8 mouse cellular contexts compared by ENCODE assay signal in the genomic region with DNA sequence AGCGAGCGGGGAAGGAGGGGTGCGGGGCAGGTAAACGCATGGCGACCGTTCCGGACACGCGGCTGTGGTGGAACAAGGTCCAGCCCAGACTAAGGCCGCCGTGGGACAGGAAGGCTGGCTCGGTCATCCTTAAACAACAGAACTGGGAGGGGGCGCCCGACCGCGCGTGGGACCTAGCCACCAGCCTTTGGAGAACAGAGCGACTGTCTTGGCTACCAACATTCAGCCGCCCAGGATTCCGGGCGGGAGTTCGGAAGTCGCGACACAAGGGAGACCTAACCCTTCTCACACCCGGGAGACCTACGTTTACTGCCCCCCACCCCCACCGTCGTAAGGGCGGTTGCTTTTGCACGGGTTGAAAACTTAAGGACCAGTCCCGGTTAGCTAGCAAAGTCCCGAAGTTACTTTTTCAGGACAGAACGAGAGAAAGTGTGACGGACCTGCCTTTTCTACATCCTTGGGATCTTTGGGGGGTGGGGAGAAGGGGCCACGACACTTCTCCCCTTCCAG.
DNase-seq lines count a peak whose midpoint lies in the region; ATAC-seq and TF ChIP-seq lines count a peak whose summit lies in the region.
"Not testable (repeated sequence)": the region's sequence is repeated elsewhere in the genome, so short reads cannot be mapped to it uniquely, and the experiment has no call there.

No protein-coding gene starts in this region.

- ATAC-seq in forebrain, postnatal 0 days; liver, embryonic 16.5 days (ENCODE audit: low read depth); midbrain, embryonic 14.5 days (ENCODE audit: low FRiP score, low TSS enrichment); stomach, embryonic 15.5 days (ENCODE audit: insufficient read depth, low FRiP score, low read depth): not testable (repeated sequence)
- ATAC-seq in hindbrain, embryonic 12.5 days (ENCODE audit: low FRiP score), result peak; percentile 39

- H3K4me3 ChIP-seq in forebrain, postnatal 0 days (ENCODE audit: low read depth, low read length), result peak overlapping the region; percentile 37
- peak overlapping the region; percentile 48 for H3K4me3 ChIP-seq in hindbrain, embryonic 12.5 days
- peak overlapping the region; percentile 51 for H3K4me3 ChIP-seq in liver, embryonic 16.5 days (ENCODE audit: low read depth, low read length)
- peak overlapping the region; percentile 45 for H3K4me3 ChIP-seq in midbrain, embryonic 14.5 days (replicated peaks; ENCODE audit: low read depth, low read length)
- peak overlapping the region; percentile 52 for H3K4me3 ChIP-seq in stomach, embryonic 15.5 days (replicated peaks)

- peaks cover 27% of the 10 kb centered on the region for H3K27me3 ChIP-seq in forebrain, postnatal 0 days (ENCODE audit: insufficient read depth, low read length)
- H3K27me3 ChIP-seq in hindbrain, embryonic 12.5 days, result peaks cover 55% of the 10 kb centered on the region
- H3K27me3 ChIP-seq in liver, embryonic 16.5 days (ENCODE audit: control insufficient read depth, insufficient read depth, low read depth, low read length), result peaks cover 38% of the 10 kb centered on the region
- peaks cover 30% of the 10 kb centered on the region for H3K27me3 ChIP-seq in midbrain, embryonic 14.5 days (ENCODE audit: control insufficient read depth, insufficient read depth, low read length)
- peaks cover 31% of the 10 kb centered on the region for H3K27me3 ChIP-seq in stomach, embryonic 15.5 days (replicated peaks)

- peak overlapping the region; percentile 75 for H3K4me2 ChIP-seq in forebrain, postnatal 0 days (ENCODE audit: low read depth)
- H3K4me2 ChIP-seq in hindbrain, embryonic 12.5 days (replicated peaks), result peak overlapping the region; percentile 93
- H3K4me2 ChIP-seq in liver, embryonic 16.5 days (ENCODE audit: low read depth, low read length), result peak overlapping the region; percentile 66
- H3K4me2 ChIP-seq in midbrain, embryonic 14.5 days (ENCODE audit: low read length), result peak overlapping the region; percentile 85
- peak overlapping the region; percentile 98 for H3K4me2 ChIP-seq in stomach, embryonic 15.5 days

- not testable (repeated sequence) for H3K27ac ChIP-seq in forebrain, postnatal 0 days (ENCODE audit: low read depth, low read length); hindbrain, embryonic 12.5 days; liver, embryonic 16.5 days (ENCODE audit: low read length); midbrain, embryonic 14.5 days (replicated peaks; ENCODE audit: low read depth, low read length); stomach, embryonic 15.5 days

- DNase-seq in Muller cell, postnatal 12 days (ENCODE audit: inconsistent ontology term), result peak; percentile 4
- DNase-seq in cerebellum, postnatal 25 days, result peak; percentile 48 to 59
- not testable (repeated sequence) for DNase-seq in forebrain, postnatal 0 days
- DNase-seq in kidney, postnatal 14 days, result peak; percentile 27
- DNase-seq in midbrain, embryonic 14.5 days, result peak; percentile 17

- 2% methylated on average over 35 of the region's 35 CpGs for WGBS in forebrain, postnatal 0 days
- WGBS in hindbrain, embryonic 12.5 days, result under 1% methylated on average over 35 of the region's 35 CpGs
- WGBS in liver, embryonic 16.5 days (ENCODE audit: insufficient replicate concordance), result under 1% methylated on average over 35 of the region's 35 CpGs
- 1% methylated on average over 35 of the region's 35 CpGs for WGBS in midbrain, embryonic 14.5 days
- 2% methylated on average over 35 of the region's 35 CpGs for WGBS in stomach, embryonic 15.5 days

- TF ChIP-seq CTCF in forebrain, postnatal 0 days (IDR thresholded peaks at IDR 0.05; ENCODE audit: low read depth), result not testable (repeated sequence)

- not testable (repeated sequence) for H3K36me3 ChIP-seq in forebrain, postnatal 0 days (ENCODE audit: insufficient read depth); hindbrain, embryonic 12.5 days; liver, embryonic 16.5 days (ENCODE audit: control insufficient read depth, insufficient read depth); midbrain, embryonic 14.5 days (ENCODE audit: control insufficient read depth, insufficient read depth, low read length); stomach, embryonic 15.5 days

- not testable (repeated sequence) for H3K9ac ChIP-seq in forebrain, postnatal 0 days; hindbrain, embryonic 12.5 days; liver, embryonic 16.5 days (ENCODE audit: low read depth, low read length); midbrain, embryonic 14.5 days (replicated peaks; ENCODE audit: low read length); stomach, embryonic 15.5 days

- H3K4me1 ChIP-seq in forebrain, postnatal 0 days (ENCODE audit: insufficient read depth); liver, embryonic 16.5 days (ENCODE audit: control insufficient read depth, low read depth, low read length); midbrain, embryonic 14.5 days (ENCODE audit: control insufficient read depth, insufficient read depth, low read length): not testable (repeated sequence)
- peaks cover 28% of the 10 kb centered on the region for H3K4me1 ChIP-seq in hindbrain, embryonic 12.5 days
- peaks cover 15% of the 10 kb centered on the region; the same call in 1 of the 2 replicates for H3K4me1 ChIP-seq in stomach, embryonic 15.5 days

- H3K9me3 ChIP-seq in forebrain, postnatal 0 days (ENCODE audit: low read length); hindbrain, embryonic 12.5 days (replicated peaks); liver, embryonic 16.5 days (replicated peaks; ENCODE audit: control insufficient read depth, low read length); midbrain, embryonic 14.5 days (ENCODE audit: control insufficient read depth, low read length); stomach, embryonic 15.5 days: not testable (repeated sequence)
